Mouse (Mus musculus) colon, adult 2 months (tissue): ENCODE measurements around the gene Olfr715. TPM values are rescaled to one million over a fixed set of nuclear protein-coding genes. Genes with fewer than 3 reads are reported as not detected.

Experiments
- polyA plus RNA-seq: library from polyadenylated mRNA; depleted of rRNA; stranded (reverse); fragments of >200 nt; gene quantifications from 2 replicates; pipeline ENCODE4 v1.2.3, GENCODE M21; 2012; rRNA removed

Gene Olfr715
- polyA plus RNA-seq = not detected in 2 replicates

DNA sequence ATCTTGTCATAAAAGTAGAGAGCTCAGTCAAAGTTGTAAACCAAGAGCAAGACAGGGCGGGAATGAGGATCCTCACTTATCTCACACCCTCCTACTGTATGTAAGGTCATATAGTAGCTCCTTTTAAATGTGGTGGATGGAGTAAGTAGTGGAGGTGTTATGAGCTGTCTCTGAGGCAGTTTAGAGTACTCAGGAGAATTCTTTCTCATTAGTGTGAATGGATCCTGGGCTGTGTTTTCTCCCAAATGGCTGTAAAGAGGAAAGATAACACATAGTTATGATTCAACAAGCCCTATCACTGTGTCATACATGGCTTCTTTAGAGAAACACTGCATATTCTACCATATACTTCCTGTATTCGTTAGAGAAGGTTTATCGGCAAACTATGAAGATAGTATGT is at the start of gene Olfr715:
Olfr715 (minus strand) TSS at position 101 of the 400 bp plus-strand sequence.

DNA sequence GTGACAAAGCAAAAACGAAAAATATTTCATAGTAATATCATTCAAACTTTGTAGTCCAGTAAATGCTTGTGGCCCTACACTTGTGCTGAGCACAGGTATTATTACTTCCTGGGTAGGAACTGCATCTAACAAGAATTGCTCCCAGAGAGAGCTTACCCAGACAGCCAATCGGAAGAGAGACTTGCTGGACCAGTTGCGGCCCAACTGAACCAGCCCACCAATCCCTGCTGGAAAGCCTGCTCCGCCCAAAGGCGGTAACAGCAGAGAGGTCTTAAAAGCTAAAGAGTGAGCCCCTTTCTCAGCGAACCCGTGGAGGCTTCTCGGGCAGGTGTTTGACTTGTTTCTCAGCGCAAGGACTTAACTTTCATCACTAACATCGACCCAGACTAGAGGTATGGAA is 35.8 kb upstream of the Olfr715 start, which contains the start of gene Nlrp14:
Nlrp14 (plus strand) TSS at position 301 of the 400 bp plus-strand sequence.

DNA sequence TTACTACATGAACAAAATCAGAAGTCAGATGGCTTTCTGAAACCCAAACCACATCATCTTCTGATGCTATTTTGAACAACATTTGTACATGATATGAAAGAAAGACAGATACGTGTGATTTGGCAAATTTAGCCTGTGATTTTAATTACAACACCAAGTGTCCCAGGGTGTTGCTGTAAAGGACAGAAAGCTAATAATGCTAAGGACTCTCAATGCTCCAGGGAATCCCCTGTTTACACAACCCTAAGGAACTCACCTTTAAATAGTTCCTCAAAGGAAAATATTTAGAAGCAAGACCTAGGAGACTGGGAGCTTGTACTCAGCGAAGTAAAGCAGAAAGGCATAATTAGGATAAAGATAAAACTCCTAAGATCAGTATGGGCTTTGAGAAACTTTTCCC is 7.1 kb upstream of the Olfr715 start, which contains the start of gene Olfr716:
Olfr716 (plus strand) TSS at position 301 of the 400 bp plus-strand sequence.

DNA sequence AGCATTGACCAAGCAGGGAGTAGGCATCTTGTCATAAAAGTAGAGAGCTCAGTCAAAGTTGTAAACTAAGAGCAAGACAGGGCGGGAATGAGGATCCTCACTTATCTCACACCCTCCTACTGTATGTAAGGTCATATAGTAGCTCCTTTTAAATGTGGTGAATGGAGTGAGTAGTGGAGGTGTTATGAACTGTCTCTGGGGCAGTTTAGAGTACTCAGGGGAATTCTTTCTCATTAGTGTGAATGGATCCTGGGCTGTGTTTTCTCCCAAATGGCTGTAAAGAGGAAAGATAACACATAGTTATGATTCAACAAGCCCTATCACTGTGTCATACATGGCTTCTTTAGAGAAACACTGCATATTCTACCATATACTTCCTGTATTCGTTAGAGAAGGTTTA is 20.6 kb downstream of the Olfr715 start, which contains the start of gene Olfr715b:
Olfr715b (minus strand) TSS at position 101 of the 400 bp plus-strand sequence.

DNA sequence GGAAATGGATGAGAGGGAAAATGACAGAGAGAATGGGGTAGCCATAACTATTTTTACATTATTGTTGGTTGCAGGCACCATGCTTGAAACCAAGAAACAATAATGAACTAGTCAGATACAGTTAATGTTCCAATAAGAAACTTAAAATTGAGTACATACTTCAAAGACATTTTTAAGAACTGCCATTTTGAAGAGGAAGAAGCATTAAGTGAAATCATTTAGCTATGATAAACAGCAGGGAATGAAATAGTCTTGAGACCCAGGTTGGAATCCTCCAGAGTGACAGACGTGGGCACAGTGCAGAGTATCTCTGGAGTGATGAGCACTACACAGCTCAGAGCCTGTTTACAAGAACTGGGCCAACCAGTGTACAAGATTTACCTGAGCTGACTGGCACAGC is 38.0 kb downstream of the Olfr715 start, which contains the start of gene Olfr17:
Olfr17 (plus strand) TSS at position 301 of the 400 bp plus-strand sequence.

Other genes with a start within 250 kb of the Olfr715 start
- not detected in 2 replicates for gene Olfr706, start 242.9 kb downstream of the Olfr715 start, polyA plus RNA-seq
- not detected in 2 replicates for gene Olfr707, start 229.8 kb downstream of the Olfr715 start, polyA plus RNA-seq
- gene Olfr1532-ps1, start 223.1 kb downstream of the Olfr715 start, polyA plus RNA-seq = not detected in 2 replicates
- not detected in 2 replicates for gene Olfr709-ps1, start 198.9 kb downstream of the Olfr715 start, polyA plus RNA-seq
- not detected in 2 replicates for gene Olfr710, start 182.8 kb downstream of the Olfr715 start, polyA plus RNA-seq
- gene Olfr6, start 167.1 kb downstream of the Olfr715 start, polyA plus RNA-seq = not detected in 2 replicates
- not detected in 2 replicates for gene Olfr711, start 155.6 kb downstream of the Olfr715 start, polyA plus RNA-seq
- not detected in 2 replicates for gene Olfr2, start 125.0 kb downstream of the Olfr715 start, polyA plus RNA-seq
- gene Olfr713, start 99.9 kb downstream of the Olfr715 start, polyA plus RNA-seq = not detected in 2 replicates
- gene Olfr714, start 60.1 kb downstream of the Olfr715 start, polyA plus RNA-seq = not detected in 2 replicates
- gene Olfr17, start 37.9 kb downstream of the Olfr715 start, polyA plus RNA-seq = not detected in 2 replicates
- not detected in 2 replicates for gene Olfr715b, start 20.7 kb downstream of the Olfr715 start, polyA plus RNA-seq
- gene Olfr716, start 7.2 kb upstream of the Olfr715 start, polyA plus RNA-seq = not detected in 2 replicates
- not detected in 2 replicates for gene Nlrp14, start 35.9 kb upstream of the Olfr715 start, polyA plus RNA-seq
- gene Rbmxl2, start 78.4 kb upstream of the Olfr715 start, polyA plus RNA-seq = not detected in 2 replicates
- 0.36 and 0.42 TPM in 2 replicates for gene Syt9, start 239.6 kb upstream of the Olfr715 start, polyA plus RNA-seq